Mouse (Mus musculus) hindbrain, postnatal 0 days (tissue): ENCODE data around the gene Plekhb2. TPM values are rescaled to one million over a fixed set of nuclear protein-coding genes. Genes with fewer than 3 reads are reported as not detected.
A peak's percentile ranks its signal among the peaks of the same experiment; 100 is the strongest.

ENCODE experiments used
- ATAC-seq: fragments of 200-750 bp; cut with Nextera tagmentation; 2 replicates; pipeline ENCODE4 v1.8.0; 2017; ENCODE audit warnings: mild to moderate bottlenecking, moderate TSS enrichment, moderate library complexity
- DNase-seq: peaks from one replicate; pipeline ENCODE4 v3.0.0-alpha.2; 2015; ENCODE audit warnings: low spot score
- H3K27ac ChIP-seq: fragments of 300-500 bp; sonication (generic); 2 replicates; pipeline ENCODE4 v1.5.1; 2014; ENCODE audit warnings: mild to moderate bottlenecking
- H3K27me3 ChIP-seq: fragments of 300-500 bp; sonication (generic); 2 replicates; pipeline ENCODE4 v1.6.1; 2014; ENCODE audit warnings: low read length, mixed read lengths; ENCODE audit not compliant: insufficient read depth
- H3K36me3 ChIP-seq: fragments of 300-500 bp; sonication (generic); 2 replicates; pipeline ENCODE4 v1.6.1; 2014; ENCODE audit warnings: low read length, mixed read lengths; ENCODE audit not compliant: insufficient read depth
- H3K4me1 ChIP-seq: fragments of 300-500 bp; sonication (generic); 2 replicates; pipeline ENCODE4 v1.6.1; 2014; ENCODE audit warnings: antibody characterized with exemption, low read length, mixed read lengths; ENCODE audit not compliant: insufficient read depth
- H3K4me2 ChIP-seq: fragments of 300-500 bp; sonication (generic); 2 replicates; pipeline ENCODE4 v1.6.1; 2014; ENCODE audit warnings: low read depth, mild to moderate bottlenecking, low read length, moderate library complexity, mixed read lengths
- H3K4me3 ChIP-seq: fragments of 300-500 bp; sonication (generic); 2 replicates; pipeline ENCODE4 v1.5.1; 2014; ENCODE audit warnings: low read length
- H3K9ac ChIP-seq: fragments of 300-500 bp; sonication (generic); replicated peaks from 2 replicates; pipeline ENCODE4 v1.6.1; 2014; ENCODE audit warnings: mild to moderate bottlenecking, low read length, moderate library complexity, mixed read lengths
- H3K9me3 ChIP-seq: fragments of 300-500 bp; sonication (generic); 2 replicates; pipeline ENCODE4 v1.6.1; 2016; ENCODE audit warnings: low read length, mixed read lengths
- CTCF ChIP-seq: IDR thresholded peaks from 2 replicates; pipeline ENCODE4 v1.5.1; 2016; ENCODE audit warnings: antibody characterized with exemption, control low read depth, low read depth
- WGBS: fragments of 180-500 bp; shearing (Covaris S2); extraction: QIAGEN DNeasy Blood & Tissue Kit; methylation state at CpG from one replicate; pipeline ENCODE4 v1.1.7; 2014; 5-methylcytosine and 5-hydroxymethylcytosine counted together
- polyA plus RNA-seq: library from polyadenylated mRNA; unstranded; fragments of >200 nt; fragmentation: Nextera tagmentation; extraction: Ambion mirVana; gene quantifications from 2 replicates; pipeline ENCODE4 v1.2.1, GENCODE M21; 2015
- total RNA-seq: library from RNA; depleted of rRNA; stranded (reverse); fragments of >200 nt; gene quantifications from 2 replicates; pipeline ENCODE4 v1.2.3, GENCODE M21; 2014

Plekhb2 gene
- total and polyA plus RNA-seq, 2 experiments from 2014 or later, result 104 to 117 TPM

GRCm38 (mm10) chr1:34830934-34831333, 18.8 kb upstream of the Plekhb2 start:
- Histone ChIP-seq H3K27me3 (no peaks in the 10 kb centered on the region), H3K4me1 (no peaks in the 10 kb centered on the region), H3K27ac (no peak overlapping the region; the same call in 1 of the 2 replicates), H3K36me3 (peaks cover 31% of the 10 kb centered on the region), H3K9ac (no peak overlapping the region), H3K4me2 (no peak overlapping the region), H3K9me3 (no peaks in the 10 kb centered on the region), H3K4me3 (no peak overlapping the region)
- 69% methylated on average over 2 of the region's 2 CpGs for WGBS
- DNase-seq (no peak), ATAC-seq (no peak)
- TF ChIP-seq CTCF, result no peak

- ATAC-seq (no peak), DNase-seq (no peak)
- Histone ChIP-seq H3K4me2 (no peak overlapping the region), H3K9me3 (no peaks in the 10 kb centered on the region), H3K4me3 (no peak overlapping the region), H3K4me1 (no peaks in the 10 kb centered on the region), H3K36me3 (peaks cover 32% of the 10 kb centered on the region), H3K27ac (no peak overlapping the region; the same call in 1 of the 2 replicates), H3K9ac (no peak overlapping the region), H3K27me3 (no peaks in the 10 kb centered on the region)
- WGBS, result 72% methylated on average over 1 of the region's 1 CpGs
- no peak for TF ChIP-seq CTCF
Measured at GRCm38 (mm10) chr1:34831381-34831780, 18.4 kb upstream of the Plekhb2 start.

- Histone ChIP-seq H3K9ac (no peak overlapping the region), H3K27ac (no peak overlapping the region), H3K4me2 (no peak overlapping the region), H3K4me3 (no peak overlapping the region), H3K27me3 (no peaks in the 10 kb centered on the region), H3K4me1 (peaks cover 4% of the 10 kb centered on the region; the same call in 1 of the 2 replicates), H3K36me3 (peaks cover 17% of the 10 kb centered on the region), H3K9me3 (no peaks in the 10 kb centered on the region)
- WGBS, result 85% methylated on average over 2 of the region's 2 CpGs
- no peak for TF ChIP-seq CTCF
- no peak for DNase-seq
- ATAC-seq, result no peak
Measured at GRCm38 (mm10) chr1:34834904-34835303, 14.9 kb upstream of the Plekhb2 start.

- DNase-seq (no peak), ATAC-seq (no peak)
- Histone ChIP-seq H3K36me3 (peaks cover 15% of the 10 kb centered on the region), H3K27ac (peak overlapping the region; percentile 21; the same call in 1 of the 2 replicates), H3K27me3 (no peaks in the 10 kb centered on the region), H3K9me3 (no peaks in the 10 kb centered on the region), H3K9ac (no peak overlapping the region), H3K4me3 (no peak overlapping the region), H3K4me1 (peaks cover 16% of the 10 kb centered on the region), H3K4me2 (no peak overlapping the region)
- 46% methylated on average over 6 of the region's 6 CpGs for WGBS
- no peak for TF ChIP-seq CTCF
Measured at GRCm38 (mm10) chr1:34837951-34838689, 11.7 kb upstream of the Plekhb2 start.

GRCm38 (mm10) chr1:34839241-34839640, 10.5 kb upstream of the Plekhb2 start:
- WGBS, result 64% methylated on average over 12 of the region's 12 CpGs
- no peak for ATAC-seq
- H3K4me3 ChIP-seq, result no peak overlapping the region

GRCm38 (mm10) chr1:34841709-34842388, 7.9 kb upstream of the Plekhb2 start:
- no peaks in the 10 kb centered on the region for H3K36me3 ChIP-seq
- no peak for TF ChIP-seq CTCF
- peak; percentile 25 for DNase-seq
- ATAC-seq, result no peak
- H3K4me2 ChIP-seq, result peak overlapping the region; percentile 100
- peak overlapping the region; percentile 84 for H3K9ac ChIP-seq
- H3K27ac ChIP-seq, result peak overlapping the region; percentile 98
- H3K4me1 ChIP-seq, result peaks cover 16% of the 10 kb centered on the region
- no peaks in the 10 kb centered on the region for H3K27me3 ChIP-seq
- no peaks in the 10 kb centered on the region for H3K9me3 ChIP-seq
- 2% methylated on average over 12 of the region's 12 CpGs for WGBS
- peak overlapping the region; percentile 82 for H3K4me3 ChIP-seq

More at GRCm38 (mm10) chr1:34839241-34839640, 10.5 kb upstream of the Plekhb2 start:
- Histone ChIP-seq H3K4me1 (peaks cover 16% of the 10 kb centered on the region), H3K9ac (no peak overlapping the region), H3K9me3 (no peaks in the 10 kb centered on the region), H3K4me2 (no peak overlapping the region), H3K27ac (no peak overlapping the region), H3K36me3 (peaks cover 11% of the 10 kb centered on the region), H3K27me3 (no peaks in the 10 kb centered on the region)
- DNase-seq, result no peak
- no peak for TF ChIP-seq CTCF

GRCm38 (mm10) chr1:34842389-34842861, 7.4 kb upstream of the Plekhb2 start:
- peak overlapping the region; percentile 98 for H3K27ac ChIP-seq
- no peaks in the 10 kb centered on the region for H3K36me3 ChIP-seq
- peak overlapping the region; percentile 84 for H3K9ac ChIP-seq
- 0 out of 2 replicates have a peak, but pooled peaks have one; percentile 2 for TF ChIP-seq CTCF
- WGBS, result under 1% methylated on average over 45 of the region's 51 CpGs
- no peaks in the 10 kb centered on the region for H3K9me3 ChIP-seq
- H3K4me3 ChIP-seq, result peak overlapping the region; percentile 82
- DNase-seq (peak; percentile 80), ATAC-seq (peak; percentile 89)
- H3K27me3 ChIP-seq, result no peaks in the 10 kb centered on the region
- peaks cover 16% of the 10 kb centered on the region for H3K4me1 ChIP-seq
- H3K4me2 ChIP-seq, result peak overlapping the region; percentile 100
